Mouse (Mus musculus): ENCODE measurements around the gene Cd44.

Gene Cd44

GRCm38 (mm10) chr2:102900875-102901827, at the start of gene Cd44:
Gene Cd44, minus strand, starts transcription at chr2:102901665.
- TF ChIP-seq GATA4 (IDR thresholded peaks at IDR 0.05; ENCODE audit: insufficient replicate concordance, low read length) = no peak

- TF ChIP-seq GATA4 (IDR thresholded peaks at IDR 0.05; ENCODE audit: insufficient replicate concordance, low read length) = no peak
Observed at GRCm38 (mm10) chr2:102948481-102948857, 47.0 kb upstream of the Cd44 start.

GRCm38 (mm10) chr2:102947846-102948480, 46.5 kb upstream of the Cd44 start:
- no peak for TF ChIP-seq GATA4 (IDR thresholded peaks at IDR 0.05; ENCODE audit: insufficient replicate concordance, low read length)

GRCm38 (mm10) chr2:102945111-102945510, 43.6 kb upstream of the Cd44 start:
- no peak for TF ChIP-seq GATA4 (IDR thresholded peaks at IDR 0.05; ENCODE audit: insufficient replicate concordance, low read length)

GRCm38 (mm10) chr2:102944415-102945012, 43.0 kb upstream of the Cd44 start:
- no peak for TF ChIP-seq GATA4 (IDR thresholded peaks at IDR 0.05; ENCODE audit: insufficient replicate concordance, low read length)

GRCm38 (mm10) chr2:102943983-102944382, 42.5 kb upstream of the Cd44 start:
- TF ChIP-seq GATA4 (IDR thresholded peaks at IDR 0.05; ENCODE audit: insufficient replicate concordance, low read length) = no peak

GRCm38 (mm10) chr2:102942782-102943080, 41.3 kb upstream of the Cd44 start:
- TF ChIP-seq GATA4 (IDR thresholded peaks at IDR 0.05; ENCODE audit: insufficient replicate concordance, low read length) = no peak

GRCm38 (mm10) chr2:102941937-102942781, 40.7 kb upstream of the Cd44 start:
- no peak for TF ChIP-seq GATA4 (IDR thresholded peaks at IDR 0.05; ENCODE audit: insufficient replicate concordance, low read length)

GRCm38 (mm10) chr2:102940813-102941361, 39.4 kb upstream of the Cd44 start:
- no peak for TF ChIP-seq GATA4 (IDR thresholded peaks at IDR 0.05; ENCODE audit: insufficient replicate concordance, low read length)

GRCm38 (mm10) chr2:102940158-102940557, 38.7 kb upstream of the Cd44 start:
- TF ChIP-seq GATA4 (IDR thresholded peaks at IDR 0.05; ENCODE audit: insufficient replicate concordance, low read length) = no peak

- no peak for TF ChIP-seq GATA4 (IDR thresholded peaks at IDR 0.05; ENCODE audit: insufficient replicate concordance, low read length)
Observed at GRCm38 (mm10) chr2:102936886-102937285, 35.4 kb upstream of the Cd44 start.

GRCm38 (mm10) chr2:102934834-102935233, 33.4 kb upstream of the Cd44 start:
- TF ChIP-seq GATA4 (IDR thresholded peaks at IDR 0.05; ENCODE audit: insufficient replicate concordance, low read length) = no peak

GRCm38 (mm10) chr2:102933787-102934186, 32.3 kb upstream of the Cd44 start:
- TF ChIP-seq GATA4 (IDR thresholded peaks at IDR 0.05; ENCODE audit: insufficient replicate concordance, low read length) = no peak

GRCm38 (mm10) chr2:102933142-102933541, 31.7 kb upstream of the Cd44 start:
- TF ChIP-seq GATA4 (IDR thresholded peaks at IDR 0.05; ENCODE audit: insufficient replicate concordance, low read length) = no peak

GRCm38 (mm10) chr2:102932667-102933066, 31.2 kb upstream of the Cd44 start:
- TF ChIP-seq GATA4 (IDR thresholded peaks at IDR 0.05; ENCODE audit: insufficient replicate concordance, low read length) = no peak
